Mouse (Mus musculus) midbrain, embryonic 16.5 days (tissue): Measurements from ENCODE around the gene Coq4. TPM values are rescaled to one million over a fixed set of nuclear protein-coding genes. Genes with fewer than 3 reads are reported as not detected.
A peak's percentile ranks its signal among the peaks of the same experiment; 100 is the strongest.

ENCODE experiments used
- ATAC-seq: fragments of 200-750 bp; cut with Nextera tagmentation; 2 replicates; pipeline ENCODE4 v1.8.0; 2017; ENCODE audit warnings: moderate TSS enrichment
- H3K27ac ChIP-seq: fragments of 300-500 bp; sonication (generic); 2 replicates; pipeline ENCODE4 v1.5.1; 2014; ENCODE audit warnings: mild to moderate bottlenecking, low read length, mixed read lengths
- H3K27me3 ChIP-seq: fragments of 300-500 bp; sonication (generic); 2 replicates; pipeline ENCODE4 v1.6.1; 2014; ENCODE audit warnings: low read depth, low read length, mixed read lengths; ENCODE audit not compliant: control insufficient read depth, insufficient read depth
- H3K36me3 ChIP-seq: fragments of 300-500 bp; sonication (generic); 2 replicates; pipeline ENCODE4 v1.6.1; 2014; ENCODE audit warnings: mild to moderate bottlenecking, low read length, moderate library complexity, mixed read lengths; ENCODE audit not compliant: control insufficient read depth, insufficient read depth
- H3K4me1 ChIP-seq: fragments of 300-500 bp; sonication (generic); 2 replicates; pipeline ENCODE4 v1.6.1; 2014; ENCODE audit warnings: mild to moderate bottlenecking, low read length, mixed read lengths; ENCODE audit not compliant: control insufficient read depth, insufficient read depth
- H3K4me2 ChIP-seq: fragments of 300-500 bp; sonication (generic); 2 replicates; pipeline ENCODE4 v1.6.1; 2014; ENCODE audit warnings: mild to moderate bottlenecking, low read length, mixed read lengths
- H3K4me3 ChIP-seq: fragments of 300-500 bp; sonication (generic); 2 replicates; pipeline ENCODE4 v1.5.1; 2014; ENCODE audit warnings: low read depth, mild to moderate bottlenecking, low read length, moderate library complexity, mixed read lengths
- H3K9ac ChIP-seq: fragments of 300-500 bp; sonication (generic); 2 replicates; pipeline ENCODE4 v1.6.1; 2014; ENCODE audit warnings: low read depth, low read length, mixed read lengths
- H3K9me3 ChIP-seq: fragments of 300-500 bp; sonication (generic); replicated peaks from 2 replicates; pipeline ENCODE4 v1.6.1; 2014; ENCODE audit warnings: mild to moderate bottlenecking, low read length, mixed read lengths; ENCODE audit not compliant: control insufficient read depth, poor library complexity, severe bottlenecking
- WGBS: fragments of 180-500 bp; shearing (Covaris S2); extraction: QIAGEN DNeasy Blood & Tissue Kit; methylation state at CpG from one replicate; pipeline ENCODE4 v1.1.7; 2014; 5-methylcytosine and 5-hydroxymethylcytosine counted together
- polyA plus RNA-seq: library from polyadenylated mRNA; unstranded; fragments of >200 nt; fragmentation: Nextera tagmentation; extraction: Ambion mirVana; gene quantifications from 2 replicates; pipeline ENCODE4 v1.2.1, GENCODE M21; 2015

Coq4 gene
- polyA plus RNA-seq, 1 experiment from 2014 or later = 40.5 TPM

DNA sequence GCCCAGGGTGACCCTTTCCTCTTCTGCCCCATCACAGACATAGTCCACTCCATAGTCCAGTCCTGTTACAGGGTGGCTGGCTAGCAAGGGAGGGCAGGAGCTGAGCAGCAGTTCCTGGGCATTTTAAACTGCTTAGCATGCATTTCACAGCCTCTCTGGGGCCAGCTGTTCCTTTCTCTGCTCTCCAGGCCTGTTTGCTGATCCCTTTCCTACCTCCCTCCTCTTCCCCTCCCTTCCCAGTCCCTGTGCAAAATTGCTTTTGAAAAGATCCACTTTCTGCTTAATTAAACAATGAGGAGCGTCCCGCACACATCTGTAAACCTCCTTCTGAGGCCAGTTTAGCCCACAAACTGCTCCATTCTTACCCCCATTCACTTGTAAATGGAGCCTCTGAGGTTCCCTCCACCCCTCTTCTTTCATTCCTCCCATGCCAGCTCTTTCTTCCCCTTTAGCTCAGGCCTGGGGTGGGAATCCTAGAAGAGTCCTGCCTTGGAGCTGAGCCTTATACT lies 48.2 kb downstream of the Coq4 start:
- no peak overlapping the region for H3K27ac ChIP-seq
- no peaks in the 10 kb centered on the region for H3K27me3 ChIP-seq
- H3K36me3 ChIP-seq = no peaks in the 10 kb centered on the region; the same call in 1 of the 2 replicates
- no peak overlapping the region for H3K9ac ChIP-seq
- 5% methylated on average over 2 of the region's 2 CpGs for WGBS
- peaks cover 7% of the 10 kb centered on the region; the same call in 1 of the 2 replicates for H3K4me1 ChIP-seq
- H3K4me3 ChIP-seq = no peak overlapping the region
- H3K9me3 ChIP-seq = no peaks in the 10 kb centered on the region
- no peak overlapping the region for H3K4me2 ChIP-seq
- peak; percentile 34; the same call in 1 of the 2 replicates for ATAC-seq

- peaks cover 13% of the 10 kb centered on the region; the same call in 1 of the 2 replicates for H3K4me1 ChIP-seq
- H3K27ac ChIP-seq = peak overlapping the region; percentile 41; the same call in 1 of the 2 replicates
- WGBS = 19% methylated on average over 4 of the region's 4 CpGs
- peak overlapping the region; percentile 6; the same call in 1 of the 2 replicates for H3K9ac ChIP-seq
- H3K9me3 ChIP-seq = no peaks in the 10 kb centered on the region
- H3K27me3 ChIP-seq = no peaks in the 10 kb centered on the region; the same call in 1 of the 2 replicates
- H3K4me3 ChIP-seq = no peak overlapping the region
- H3K36me3 ChIP-seq = peaks cover 3% of the 10 kb centered on the region; the same call in 1 of the 2 replicates
- no peak overlapping the region for H3K4me2 ChIP-seq
- ATAC-seq = peak; percentile 43; the same call in 1 of the 2 replicates
Observed at GRCm38 (mm10) chr2:29839460-29839859, 52.2 kb downstream of the Coq4 start.

DNA sequence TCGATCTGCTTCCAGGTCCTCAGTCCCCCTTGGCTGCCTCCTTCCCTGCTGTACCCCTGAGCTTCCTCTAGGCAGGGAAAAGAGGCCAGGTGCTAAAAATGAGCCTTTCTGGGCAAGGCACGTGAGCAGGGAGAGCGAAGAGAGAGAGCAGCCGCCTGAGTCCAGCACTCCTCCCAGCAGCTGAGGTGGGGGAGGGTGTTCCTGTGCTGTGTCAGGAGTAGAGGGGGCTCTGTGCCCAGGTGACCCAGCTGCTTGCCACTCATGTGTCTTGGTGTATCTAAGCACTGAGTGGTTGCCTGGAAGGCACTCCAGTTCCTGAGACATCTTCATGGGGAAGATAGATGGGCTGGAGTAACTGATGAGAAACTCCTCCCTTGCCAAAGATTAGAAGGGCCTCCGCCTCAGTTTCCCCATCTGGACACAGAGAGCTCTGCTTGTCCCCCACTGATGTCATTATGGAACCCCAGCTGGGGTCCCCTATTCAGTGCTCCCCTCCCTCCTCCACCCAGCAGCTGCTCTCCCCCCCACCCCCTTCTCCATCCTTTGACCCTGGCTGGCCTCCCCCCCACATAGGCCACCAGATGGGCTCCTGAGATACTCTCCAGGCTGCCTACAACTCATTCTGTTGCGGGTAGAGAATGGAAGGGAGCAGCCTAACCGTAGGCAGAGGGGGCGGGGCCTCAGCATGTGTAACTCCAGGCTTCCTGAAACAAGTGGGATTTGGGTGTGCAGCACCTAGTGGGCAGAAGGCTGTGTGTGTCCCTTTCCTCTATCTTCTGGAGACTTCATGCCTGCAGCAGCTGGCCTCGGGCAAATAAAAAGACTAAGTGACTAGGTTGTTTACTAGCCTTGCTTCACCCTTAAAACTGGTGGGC lies 56.2 kb downstream of the Coq4 start:
- H3K4me3 ChIP-seq = no peak overlapping the region
- 35% methylated on average over 9 of the region's 9 CpGs for WGBS
- H3K9ac ChIP-seq = 0 out of 2 replicates have a peak overlapping the region, but pooled peaks have one; percentile 12
- H3K36me3 ChIP-seq = peaks cover 3% of the 10 kb centered on the region; the same call in 1 of the 2 replicates
- peaks cover 29% of the 10 kb centered on the region; the same call in 1 of the 2 replicates for H3K4me1 ChIP-seq
- no peak overlapping the region for H3K27ac ChIP-seq
- H3K9me3 ChIP-seq = no peaks in the 10 kb centered on the region
- H3K4me2 ChIP-seq = no peak overlapping the region
- no peaks in the 10 kb centered on the region; the same call in 1 of the 2 replicates for H3K27me3 ChIP-seq
- no peak for ATAC-seq

- ATAC-seq = no peak
- Histone ChIP-seq H3K4me3 (no peak overlapping the region), H3K9ac (no peak overlapping the region), H3K4me2 (no peak overlapping the region), H3K36me3 (peaks cover 3% of the 10 kb centered on the region; the same call in 1 of the 2 replicates), H3K9me3 (no peaks in the 10 kb centered on the region), H3K27me3 (no peaks in the 10 kb centered on the region; the same call in 1 of the 2 replicates), H3K27ac (no peak overlapping the region), H3K4me1 (peaks cover 26% of the 10 kb centered on the region; the same call in 1 of the 2 replicates)
- WGBS = 38% methylated on average over 2 of the region's 2 CpGs
Observed at GRCm38 (mm10) chr2:29844115-29844514, 56.8 kb downstream of the Coq4 start.

DNA sequence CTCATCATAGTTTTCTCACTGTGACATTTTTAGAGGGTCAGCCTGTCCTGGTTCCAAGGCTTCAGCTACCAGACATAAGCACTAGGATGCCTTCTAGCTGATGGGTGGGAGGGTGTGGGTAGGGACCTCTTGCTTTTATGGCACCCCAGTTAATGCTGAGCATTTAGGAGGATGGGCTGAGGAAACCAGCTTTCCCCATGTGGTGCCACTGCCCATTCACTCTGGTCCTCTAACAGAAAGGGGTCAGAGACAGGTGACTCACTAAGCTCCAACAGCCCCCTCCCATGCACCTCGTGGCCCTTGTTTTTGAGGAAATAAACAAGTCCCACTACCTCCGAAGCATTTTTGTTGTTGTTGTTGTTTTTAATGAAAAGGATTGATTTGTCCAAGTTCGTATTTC lies 57.4 kb downstream of the Coq4 start:
- peak overlapping the region; percentile 78; the same call in 1 of the 2 replicates for H3K9ac ChIP-seq
- WGBS = 10% methylated on average over 3 of the region's 3 CpGs
- H3K36me3 ChIP-seq = peaks cover 3% of the 10 kb centered on the region; the same call in 1 of the 2 replicates
- H3K4me3 ChIP-seq = peak overlapping the region; percentile 51
- peaks cover 22% of the 10 kb centered on the region; the same call in 1 of the 2 replicates for H3K4me1 ChIP-seq
- H3K27me3 ChIP-seq = no peaks in the 10 kb centered on the region; the same call in 1 of the 2 replicates
- no peak for ATAC-seq
- H3K4me2 ChIP-seq = peak overlapping the region; percentile 65
- no peaks in the 10 kb centered on the region for H3K9me3 ChIP-seq
- no peak overlapping the region for H3K27ac ChIP-seq

- Histone ChIP-seq H3K27ac (peak overlapping the region; percentile 77), H3K4me2 (peak overlapping the region; percentile 65), H3K4me3 (peak overlapping the region; percentile 51), H3K27me3 (no peaks in the 10 kb centered on the region; the same call in 1 of the 2 replicates), H3K4me1 (peaks cover 22% of the 10 kb centered on the region; the same call in 1 of the 2 replicates), H3K36me3 (peaks cover 3% of the 10 kb centered on the region; the same call in 1 of the 2 replicates), H3K9me3 (no peaks in the 10 kb centered on the region), H3K9ac (peak overlapping the region; percentile 78)
- ATAC-seq = no peak
- 2% methylated on average over 25 of the region's 25 CpGs for WGBS
Observed at GRCm38 (mm10) chr2:29845636-29846035, 58.3 kb downstream of the Coq4 start.

DNA sequence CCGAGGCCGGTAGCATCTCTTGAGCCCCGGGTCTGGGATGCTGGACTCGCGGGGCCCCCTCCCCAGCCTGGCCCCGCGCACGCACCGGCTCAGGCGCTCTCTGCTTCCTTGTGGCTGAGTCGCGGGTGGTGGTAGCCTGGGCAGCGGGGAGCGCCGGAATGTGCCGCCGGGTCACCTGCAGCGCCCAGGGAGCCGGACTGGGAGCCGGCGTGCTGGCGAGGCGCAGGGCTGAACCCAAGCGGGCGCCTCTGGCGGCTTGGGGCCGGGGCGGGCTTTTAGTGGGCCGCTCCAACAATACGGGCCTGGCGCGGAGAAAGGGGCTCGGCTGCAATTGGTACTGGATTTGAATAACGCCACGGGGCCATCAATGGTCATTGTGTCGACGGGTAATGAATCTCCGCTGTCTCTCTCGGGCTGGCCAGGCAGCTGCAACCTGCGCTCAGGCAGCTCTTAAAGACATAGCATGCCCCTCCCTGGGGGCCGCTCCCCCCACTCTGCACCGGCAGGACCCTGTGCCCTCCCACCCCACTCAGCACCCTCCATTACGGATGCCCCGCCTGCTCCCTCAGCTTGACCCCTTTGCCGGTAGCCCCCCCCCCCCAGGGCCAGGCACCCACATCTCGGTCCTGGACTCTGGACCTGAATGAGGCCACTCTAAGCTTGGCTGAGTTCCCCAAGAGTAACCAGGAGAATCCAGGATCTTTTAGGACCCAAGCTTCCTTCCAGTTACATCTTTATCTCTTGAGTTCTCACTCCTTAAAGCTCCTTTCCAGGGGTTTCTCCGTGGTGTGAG lies 59.0 kb downstream of the Coq4 start:
- WGBS = 2% methylated on average over 44 of the region's 47 CpGs
- Histone ChIP-seq H3K4me1 (peaks cover 22% of the 10 kb centered on the region; the same call in 1 of the 2 replicates), H3K4me2 (peak overlapping the region; percentile 65), H3K27ac (peak overlapping the region; percentile 77), H3K27me3 (no peaks in the 10 kb centered on the region; the same call in 1 of the 2 replicates), H3K36me3 (peaks cover 3% of the 10 kb centered on the region; the same call in 1 of the 2 replicates), H3K9ac (peak overlapping the region; percentile 78), H3K9me3 (no peaks in the 10 kb centered on the region), H3K4me3 (peak overlapping the region; percentile 51)
- peak; percentile 71 for ATAC-seq

DNA sequence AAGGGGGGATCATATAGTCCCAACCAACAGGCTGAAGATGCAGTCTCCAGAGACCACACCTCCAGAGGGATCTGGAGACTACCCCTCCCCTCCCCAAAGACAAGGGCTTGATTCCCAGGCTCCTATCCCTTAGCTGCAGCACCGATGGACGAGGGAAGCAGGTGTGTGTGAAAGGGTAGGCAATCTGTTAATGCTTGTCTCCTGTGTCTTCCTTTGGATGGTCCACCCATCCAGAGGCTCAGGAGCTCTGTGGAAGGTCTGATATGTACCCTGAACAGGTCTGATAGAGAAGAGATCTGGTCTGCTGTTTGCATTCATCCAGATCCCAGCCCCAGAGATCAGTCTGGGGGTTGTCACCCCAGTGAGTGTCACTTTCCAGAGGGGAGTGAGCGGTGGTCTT lies 59.6 kb downstream of the Coq4 start:
- peak overlapping the region; percentile 65 for H3K4me2 ChIP-seq
- 32% methylated on average over 3 of the region's 3 CpGs for WGBS
- H3K4me1 ChIP-seq = peaks cover 22% of the 10 kb centered on the region; the same call in 1 of the 2 replicates
- peak overlapping the region; percentile 51 for H3K4me3 ChIP-seq
- H3K36me3 ChIP-seq = peaks cover 3% of the 10 kb centered on the region; the same call in 1 of the 2 replicates
- H3K9me3 ChIP-seq = no peaks in the 10 kb centered on the region
- H3K27ac ChIP-seq = no peak overlapping the region
- H3K9ac ChIP-seq = peak overlapping the region; percentile 7; the same call in 1 of the 2 replicates
- ATAC-seq = no peak
- H3K27me3 ChIP-seq = no peaks in the 10 kb centered on the region; the same call in 1 of the 2 replicates
